Mouse (Mus musculus) large intestine, adult 2 months (tissue): ENCODE data around the gene Ndufa8. TPM values are rescaled to one million over a fixed set of nuclear protein-coding genes. Genes with fewer than 3 reads are reported as not detected.

ENCODE experiments used
- DNase-seq: peaks from one replicate; pipeline ENCODE4 v3.0.0-alpha.2; 2012; ENCODE audit warnings: low read depth, low spot score
- WGBS: fragments of 180-500 bp; shearing (Covaris S2); methylation state at CpG from one replicate; pipeline ENCODE4 v1.1.7; 2018; 5-methylcytosine and 5-hydroxymethylcytosine counted together
- polyA plus RNA-seq: library from polyadenylated mRNA; depleted of rRNA; stranded (reverse); fragments of >200 nt; gene quantifications from 2 replicates; pipeline ENCODE4 v1.2.3, GENCODE M21; 2012; rRNA removed

The Ndufa8 gene
- polyA plus RNA-seq, 1 experiment: 131 TPM

DNA sequence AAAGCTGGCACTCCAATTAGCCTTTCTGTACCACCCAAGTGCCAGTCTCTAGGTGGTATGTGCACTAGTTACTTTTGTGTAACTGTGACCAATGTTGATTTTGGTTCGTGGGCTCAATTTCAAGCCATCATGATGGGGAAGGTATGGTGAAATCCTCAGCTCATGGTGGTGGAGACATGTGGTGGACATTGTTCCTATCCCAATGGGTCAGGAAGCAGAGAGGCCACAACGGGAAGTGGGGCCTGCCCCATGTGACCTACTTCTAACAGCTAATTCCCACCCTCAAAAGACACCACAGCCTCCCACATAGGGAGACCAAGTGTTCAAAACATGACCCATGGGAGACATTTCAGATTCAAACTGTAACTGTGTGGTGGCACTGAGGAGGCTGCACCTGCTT lies 52.5 kb downstream of the Ndufa8 start:
- DNase-seq: no peak
- WGBS: 69% methylated on average over 2 of the region's 2 CpGs

DNA sequence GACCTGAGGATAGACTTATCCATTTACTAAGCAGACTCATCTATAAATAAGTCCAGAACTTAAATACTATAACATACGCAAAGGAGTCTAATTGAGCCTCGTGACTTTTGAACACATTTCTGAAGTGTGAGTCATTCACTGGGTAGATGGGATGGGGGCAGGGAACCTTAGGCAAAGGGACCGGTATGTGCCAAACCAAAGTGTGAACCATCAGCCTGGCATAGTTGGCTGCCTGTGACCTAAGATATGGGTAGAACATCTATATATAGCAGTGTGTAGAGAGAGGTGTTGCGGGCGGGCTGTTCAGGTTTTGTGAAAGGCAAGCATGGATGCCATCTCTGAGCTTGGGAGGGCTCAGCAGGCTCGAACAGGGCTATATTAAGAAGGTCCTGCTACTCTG lies 54.9 kb downstream of the Ndufa8 start:
- no peak for DNase-seq
- 57% methylated on average over 6 of the region's 6 CpGs for WGBS

DNA sequence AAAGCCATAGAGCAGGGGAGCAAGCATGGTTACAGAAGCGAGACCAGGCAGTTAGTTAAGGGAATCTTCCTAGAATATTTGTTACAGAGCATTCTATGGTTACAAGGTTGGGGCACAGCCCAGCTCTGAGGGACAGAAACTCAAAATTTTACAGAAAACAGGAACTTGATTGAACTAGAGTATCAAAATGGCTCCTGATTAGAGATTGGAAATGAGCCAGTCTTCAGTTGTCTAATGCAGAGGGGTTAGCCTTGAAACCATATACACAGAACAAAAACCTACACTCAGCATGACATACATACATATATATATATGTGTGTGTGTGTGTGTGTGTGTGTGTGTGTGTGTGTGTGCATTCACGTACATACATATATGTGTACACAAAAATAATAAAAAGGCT lies 55.7 kb downstream of the Ndufa8 start:
- DNase-seq: no peak
- WGBS: 59% methylated on average over 2 of the region's 2 CpGs

- no peak for DNase-seq
- 86% methylated on average over 3 of the region's 3 CpGs for WGBS
These were observed 56.9 kb downstream of the Ndufa8 start for GRCm38 (mm10) chr2:35992259-35992658.

Other genes starting within 250 kb of the Ndufa8 start
- gene Ttll11, start 69.5 kb downstream of the Ndufa8 start, polyA plus RNA-seq: 0.24 and 0.47 TPM in 2 replicates
- gene Morn5, start 52 bp upstream of the Ndufa8 start, polyA plus RNA-seq: not detected in 2 replicates
- 0.45 and 0.55 TPM in 2 replicates for gene Lhx6, start 56.0 kb upstream of the Ndufa8 start, polyA plus RNA-seq
- 46.0 and 46.5 TPM in 2 replicates for gene Mrrf, start 87.0 kb upstream of the Ndufa8 start, polyA plus RNA-seq
- gene Rbm18, start 87.4 kb upstream of the Ndufa8 start, polyA plus RNA-seq: 8.6 and 10.2 TPM in 2 replicates
- gene Ptgs1, start 181.0 kb upstream of the Ndufa8 start, polyA plus RNA-seq: 15.1 and 28.0 TPM in 2 replicates